Mouse (Mus musculus) embryonic facial prominence, embryonic 12.5 days (tissue): ENCODE data around the gene Tigit. TPM values are rescaled to one million over a fixed set of nuclear protein-coding genes. Genes with fewer than 3 reads are reported as not detected.

Source experiments
- ATAC-seq: fragments of 200-750 bp; cut with Nextera tagmentation; 2 replicates; pipeline ENCODE4 v1.8.0; 2017; ENCODE audit not compliant: insufficient number of reproducible peaks, insufficient read depth, low FRiP score, low TSS enrichment
- H3K27ac ChIP-seq: fragments of 300-500 bp; sonication (generic); 2 replicates; pipeline ENCODE4 v1.5.1; 2016; ENCODE audit warnings: mild to moderate bottlenecking
- H3K27me3 ChIP-seq: fragments of 300-500 bp; sonication (generic); 2 replicates; pipeline ENCODE4 v1.6.1; 2016; ENCODE audit warnings: mild to moderate bottlenecking, moderate library complexity
- H3K36me3 ChIP-seq: fragments of 300-500 bp; sonication (generic); 2 replicates; pipeline ENCODE4 v1.6.1; 2016; ENCODE audit warnings: mild to moderate bottlenecking
- H3K4me1 ChIP-seq: fragments of 300-500 bp; sonication (generic); 2 replicates; pipeline ENCODE4 v1.6.1; 2016
- H3K4me2 ChIP-seq: fragments of 300-500 bp; sonication (generic); replicated peaks from 2 replicates; pipeline ENCODE4 v1.6.1; 2016; ENCODE audit warnings: mild to moderate bottlenecking, moderate library complexity
- H3K4me3 ChIP-seq: fragments of 300-500 bp; sonication (generic); 2 replicates; pipeline ENCODE4 v1.5.1; 2016; ENCODE audit warnings: mild to moderate bottlenecking
- H3K9ac ChIP-seq: fragments of 300-500 bp; sonication (generic); 2 replicates; pipeline ENCODE4 v1.6.1; 2016; ENCODE audit warnings: mild to moderate bottlenecking, moderate library complexity
- H3K9me3 ChIP-seq: fragments of 300-500 bp; sonication (generic); 2 replicates; pipeline ENCODE4 v1.6.1; 2016; ENCODE audit warnings: mild to moderate bottlenecking, moderate library complexity
- WGBS: fragments of 180-500 bp; shearing (Covaris S2); methylation state at CpG from one replicate; pipeline ENCODE4 v1.1.7; 2016; 5-methylcytosine and 5-hydroxymethylcytosine counted together
- microRNA counts: library from miRNA; unstranded; fragments of <30 nt; microRNA quantifications from one replicate; lab custom pipeline; 2017
- microRNA-seq: library from miRNA; unstranded; fragments of <30 nt; microRNA quantifications from one replicate; pipeline ENCODE4, GENCODE M21; 2017
- polyA plus RNA-seq: library from polyadenylated mRNA; unstranded; fragments of >200 nt; fragmentation: Nextera tagmentation; extraction: Ambion mirVana; gene quantifications from 2 replicates; pipeline ENCODE4 v1.2.1, GENCODE M21; 2016

The Tigit gene
- polyA plus RNA-seq, 1 experiment from 2014 or later, result not detected

- H3K9ac ChIP-seq, result no peak overlapping the region
- peaks cover 14% of the 10 kb centered on the region for H3K4me1 ChIP-seq
- no peaks in the 10 kb centered on the region for H3K9me3 ChIP-seq
- ATAC-seq, result no peak
- H3K36me3 ChIP-seq, result no peaks in the 10 kb centered on the region
- 46% methylated on average over 4 of the region's 4 CpGs for WGBS
- no peak overlapping the region for H3K4me2 ChIP-seq
- H3K27ac ChIP-seq, result peak overlapping the region; percentile 55
- no peaks in the 10 kb centered on the region for H3K27me3 ChIP-seq
- no peak overlapping the region for H3K4me3 ChIP-seq
These were observed 47.6 kb downstream of the Tigit start for GRCm38 (mm10) chr16:43616348-43616747.

GRCm38 (mm10) chr16:43610375-43610774, 53.6 kb downstream of the Tigit start:
- H3K4me1 ChIP-seq, result peaks cover 3% of the 10 kb centered on the region
- no peak overlapping the region for H3K27ac ChIP-seq
- WGBS, result 91% methylated on average over 10 of the region's 10 CpGs
- no peak overlapping the region for H3K9ac ChIP-seq
- no peaks in the 10 kb centered on the region for H3K9me3 ChIP-seq
- H3K4me2 ChIP-seq, result no peak overlapping the region
- peaks cover 16% of the 10 kb centered on the region; the same call in 1 of the 2 replicates for H3K36me3 ChIP-seq
- H3K4me3 ChIP-seq, result no peak overlapping the region
- ATAC-seq, result no peak
- no peaks in the 10 kb centered on the region for H3K27me3 ChIP-seq

- peaks cover 8% of the 10 kb centered on the region; the same call in 1 of the 2 replicates for H3K4me1 ChIP-seq
- H3K9me3 ChIP-seq, result no peaks in the 10 kb centered on the region
- no peaks in the 10 kb centered on the region for H3K27me3 ChIP-seq
- H3K4me3 ChIP-seq, result no peak overlapping the region
- H3K9ac ChIP-seq, result no peak overlapping the region
- no peak overlapping the region for H3K27ac ChIP-seq
- no peak overlapping the region for H3K4me2 ChIP-seq
- ATAC-seq, result no peak
- H3K36me3 ChIP-seq, result peaks cover 16% of the 10 kb centered on the region; the same call in 1 of the 2 replicates
These were observed 55.9 kb downstream of the Tigit start for GRCm38 (mm10) chr16:43608066-43608465.

- Histone ChIP-seq H3K9me3 (no peaks in the 10 kb centered on the region), H3K4me2 (no peak overlapping the region), H3K27ac (no peak overlapping the region), H3K9ac (no peak overlapping the region), H3K4me1 (peaks cover 8% of the 10 kb centered on the region; the same call in 1 of the 2 replicates), H3K36me3 (peaks cover 16% of the 10 kb centered on the region; the same call in 1 of the 2 replicates), H3K27me3 (no peaks in the 10 kb centered on the region), H3K4me3 (no peak overlapping the region)
- ATAC-seq, result no peak
These were observed 56.9 kb downstream of the Tigit start for GRCm38 (mm10) chr16:43607086-43607485.

GRCm38 (mm10) chr16:43604399-43605013, 59.4 kb downstream of the Tigit start:
- peaks cover 8% of the 10 kb centered on the region; the same call in 1 of the 2 replicates for H3K4me1 ChIP-seq
- WGBS, result 59% methylated on average over 4 of the region's 4 CpGs
- no peaks in the 10 kb centered on the region for H3K9me3 ChIP-seq
- no peaks in the 10 kb centered on the region for H3K27me3 ChIP-seq
- H3K9ac ChIP-seq, result no peak overlapping the region
- H3K4me2 ChIP-seq, result no peak overlapping the region
- no peak overlapping the region for H3K4me3 ChIP-seq
- ATAC-seq, result no peak
- peaks cover 4% of the 10 kb centered on the region; the same call in 1 of the 2 replicates for H3K36me3 ChIP-seq
- no peak overlapping the region for H3K27ac ChIP-seq

- ATAC-seq, result 0 out of 2 replicates have a peak, but pooled peaks have one; percentile 28
- Histone ChIP-seq H3K4me1 (peaks cover 8% of the 10 kb centered on the region; the same call in 1 of the 2 replicates), H3K4me2 (no peak overlapping the region), H3K4me3 (no peak overlapping the region), H3K9ac (0 out of 2 replicates have a peak overlapping the region, but pooled peaks have one; percentile 4), H3K27me3 (no peaks in the 10 kb centered on the region), H3K9me3 (no peaks in the 10 kb centered on the region), H3K27ac (no peak overlapping the region), H3K36me3 (no peaks in the 10 kb centered on the region)
- 7% methylated on average over 9 of the region's 9 CpGs for WGBS
These were observed 60.3 kb downstream of the Tigit start for GRCm38 (mm10) chr16:43603591-43604141.

- Histone ChIP-seq H3K4me2 (no peak overlapping the region), H3K27ac (no peak overlapping the region)
These were observed 61.4 kb downstream of the Tigit start for GRCm38 (mm10) chr16:43602573-43602972.

GRCm38 (mm10) chr16:43599707-43600106, 64.2 kb downstream of the Tigit start:
- WGBS, result 75% methylated on average over 2 of the region's 2 CpGs
- Histone ChIP-seq H3K4me2 (no peak overlapping the region), H3K27ac (no peak overlapping the region), H3K27me3 (no peaks in the 10 kb centered on the region), H3K4me3 (no peak overlapping the region), H3K9ac (no peak overlapping the region), H3K4me1 (peaks cover 12% of the 10 kb centered on the region; the same call in 1 of the 2 replicates), H3K9me3 (no peaks in the 10 kb centered on the region), H3K36me3 (no peaks in the 10 kb centered on the region)
- ATAC-seq, result no peak

More at GRCm38 (mm10) chr16:43602573-43602972, 61.4 kb downstream of the Tigit start:
- peaks cover 10% of the 10 kb centered on the region; the same call in 1 of the 2 replicates for H3K4me1 ChIP-seq
- no peak overlapping the region for H3K4me3 ChIP-seq
- no peaks in the 10 kb centered on the region for H3K9me3 ChIP-seq
- WGBS, result 71% methylated on average over 4 of the region's 4 CpGs
- ATAC-seq, result no peak
- no peaks in the 10 kb centered on the region for H3K36me3 ChIP-seq
- no peaks in the 10 kb centered on the region for H3K27me3 ChIP-seq
- H3K9ac ChIP-seq, result no peak overlapping the region

MicroRNAs within 50 kb of the gene (microRNA counts, 519-probe panel; counts per million panel counts)
- microRNA mmu-miR-568 (lab: Ali Mortazavi, UCI), result 460 counts per million, percentile 65 among the panel's probes with 10 or more counts

Small RNAs within 50 kb of the gene (microRNA-seq; reads per million reads assigned to microRNA genes)
- not detected for gene Mir568

Other genes with a start within 250 kb of the Tigit start
- gene Drd3, start 89.9 kb upstream of the Tigit start, polyA plus RNA-seq, result not detected in 2 replicates
- gene Ccdc191, start 225.7 kb upstream of the Tigit start, polyA plus RNA-seq, result 14.2 and 14.4 TPM in 2 replicates